Comparison of ENCODE assay signal across 13 mouse cellular contexts in the genomic region with DNA sequence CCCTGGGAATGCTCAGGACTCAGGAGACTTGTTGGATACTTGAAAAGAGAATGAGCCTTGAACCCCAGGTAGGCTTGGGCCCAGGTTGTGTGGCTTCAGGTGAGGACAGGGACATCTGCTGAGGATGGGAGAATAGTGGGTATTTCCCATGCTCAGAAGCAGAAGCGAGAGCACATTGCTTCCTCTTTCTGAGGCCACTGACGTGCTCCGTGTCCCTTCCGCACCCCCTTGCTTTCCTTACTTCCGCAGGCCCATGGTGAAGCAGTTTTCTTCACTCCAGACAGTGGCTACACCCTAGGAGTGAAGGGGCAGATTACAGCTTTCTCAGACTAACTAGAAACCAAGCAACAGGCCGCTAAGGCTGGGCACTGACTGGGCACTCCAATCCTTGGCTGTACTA. TPM values are rescaled to one million over a fixed set of nuclear protein-coding genes. Genes with fewer than 3 reads are reported as not detected.
A peak's percentile ranks its signal among the peaks of the same experiment; 100 is the strongest.
DNase-seq lines count a peak whose midpoint lies in the region; ATAC-seq and TF ChIP-seq lines count a peak whose summit lies in the region.
"Had no signal": no experiment of that assay in that cellular context is flagged by ENCODE, and none has a peak within 500 bp of the region (broad histone marks: within the 10 kb centered on the region; RNA-seq: fewer than 3 reads in every experiment).

No protein-coding gene starts in this region.

- intact Hi-C loops in left cerebral cortex, adult 2 months (cut with DNase I): no loop called here

- 84% methylated on average over 6 of the region's 6 CpGs for WGBS in lung, postnatal 0 days
- WGBS in spleen, adult 2 months: 31% methylated on average over 6 of the region's 6 CpGs

- TF ChIP-seq EP300 in lung, postnatal 0 days (IDR thresholded peaks at IDR 0.05): no peak

- H3K27ac ChIP-seq in lung, postnatal 0 days (ENCODE audit: low read length): no peak overlapping the region
- H3K27ac ChIP-seq in spleen, adult 2 months (ENCODE audit: insufficient read depth, low read length): peak overlapping the region; percentile 96
- no peak overlapping the region for H3K27ac ChIP-seq in left cerebral cortex, adult 2 months
- H3K27ac ChIP-seq: heart, embryonic 13.5 days had no signal

- no peaks in the 10 kb centered on the region for H3K27me3 ChIP-seq in lung, postnatal 0 days (replicated peaks; ENCODE audit: insufficient read depth, low read length)
- H3K27me3 ChIP-seq in spleen, adult 2 months (ENCODE audit: control insufficient read depth, insufficient read depth, low read length): no peaks in the 10 kb centered on the region
- H3K27me3 ChIP-seq: heart, embryonic 13.5 days had no signal

- H3K36me3 ChIP-seq in lung, postnatal 0 days (ENCODE audit: insufficient read depth, low read length): no peaks in the 10 kb centered on the region
- no peaks in the 10 kb centered on the region for H3K36me3 ChIP-seq in spleen, adult 2 months (ENCODE audit: control insufficient read depth, insufficient read depth, low read length)
- H3K36me3 ChIP-seq: G1E; heart, embryonic 13.5 days had no signal

- no peak overlapping the region for H3K4me3 ChIP-seq in lung, postnatal 0 days (ENCODE audit: low read depth, low read length)
- H3K4me3 ChIP-seq in spleen, adult 2 months (ENCODE audit: extremely low read depth, insufficient read depth, insufficient read length): no peak overlapping the region
- no peak overlapping the region for H3K4me3 ChIP-seq in left cerebral cortex, adult 2 months
- H3K4me3 ChIP-seq: heart, embryonic 13.5 days had no signal

- peak; percentile 14; the same call in 1 of the 2 replicates for TF ChIP-seq POLR2A in spleen, adult 2 months (IDR thresholded peaks at IDR 0.05; ENCODE audit: low read depth, low read length)

- no peak for TF ChIP-seq CTCF in lung, postnatal 0 days (IDR thresholded peaks at IDR 0.05)
- TF ChIP-seq CTCF in spleen, adult 2 months (IDR thresholded peaks at IDR 0.05; ENCODE audit: extremely low read depth, insufficient read depth, insufficient read length, insufficient replicate concordance): no peak
- TF ChIP-seq CTCF in left cerebral cortex, adult 2 months (IDR thresholded peaks at IDR 0.05): no peak

- peak; percentile 75 for DNase-seq in layer of hippocampus, adult 9-11 months
- DNase-seq in layer of hippocampus, adult 18-20 months (ENCODE audit: low spot score in 2 of 2): no peak
- DNase-seq in brain, adult 2 months (ENCODE audit: low read depth, low spot score): peak; percentile 49
- peak; percentile 34 for DNase-seq in lung, postnatal 0 days (ENCODE audit: low spot score)
- DNase-seq in spleen, adult 2 months (ENCODE audit: low read depth in 1 of 2, low spot score in 2 of 2): peak; percentile 78 to 84
- no peak for DNase-seq in left cerebral cortex, adult 2 months (ENCODE audit: extremely low spot score in 1 of 2, low spot score in 2 of 2)
- no peak for DNase-seq in urinary bladder, adult 18-20 months (ENCODE audit: low spot score in 2 of 2)
- no peak for DNase-seq in adrenal gland, postnatal 36 days
- DNase-seq: kidney, postnatal 36 days; right cerebral cortex, postnatal 14 days had no signal

- H3K4me1 ChIP-seq in lung, postnatal 0 days (ENCODE audit: insufficient read depth, low read depth, low read length): no peaks in the 10 kb centered on the region
- H3K4me1 ChIP-seq in spleen, adult 2 months (ENCODE audit: control insufficient read depth, insufficient read depth, insufficient read length): peaks cover 87% of the 10 kb centered on the region
- H3K4me1 ChIP-seq: heart, embryonic 13.5 days had no signal

- no peaks in the 10 kb centered on the region for H3K9me3 ChIP-seq in lung, postnatal 0 days (ENCODE audit: low read length)
- H3K9me3 ChIP-seq: G1E; heart, embryonic 13.5 days had no signal

- no peak overlapping the region for H3K9ac ChIP-seq in lung, postnatal 0 days (replicated peaks; ENCODE audit: low read depth)
- H3K9ac ChIP-seq: heart, embryonic 13.5 days had no signal

- no peak overlapping the region for H3K4me2 ChIP-seq in lung, postnatal 0 days (replicated peaks; ENCODE audit: low read depth, low read length)
- H3K4me2 ChIP-seq: heart, embryonic 13.5 days had no signal

- ATAC-seq in lung, postnatal 0 days: peak; percentile 50

RNA-seq across cellular contexts. Expression of a gene that starts 22.9 kb away (rescaled TPM):
- 1 to 10 TPM; 2.4 to 2.8 TPM for total RNA-seq in layer of hippocampus, adult 18-20 months (2021)
- polyA plus RNA-seq in lung, postnatal 0 days (2015; fragmentation: Nextera tagmentation; extraction: Ambion mirVana): 2.1 and 2.6 TPM in 2 replicates
- polyA plus RNA-seq in spleen, adult 2 months (2012; rRNA removed): 60.6 and 65.1 TPM in 2 replicates
- total RNA-seq in left cerebral cortex, adult 2 months (2021): 1 to 10 TPM; 3.0 to 3.3 TPM
- 1 to 10 TPM; 2.4 to 2.5 TPM for total RNA-seq in adrenal gland, postnatal 36 days (2021)

RNA-seq across cellular contexts. Expression of a gene that starts 42.2 kb away (rescaled TPM):
- total RNA-seq in layer of hippocampus, adult 18-20 months (2021): not detected
- 14.4 and 17.9 TPM in 2 replicates for polyA plus RNA-seq in lung, postnatal 0 days (2015; fragmentation: Nextera tagmentation; extraction: Ambion mirVana)
- polyA plus RNA-seq in spleen, adult 2 months (2012; rRNA removed): 0.33 and 0.52 TPM in 2 replicates
- not detected for total RNA-seq in left cerebral cortex, adult 2 months (2021)
- not detected for total RNA-seq in adrenal gland, postnatal 36 days (2021)
- total RNA-seq: megakaryocyte-erythroid progenitor cell, adult 5-6 weeks had no signal
- polyA plus RNA-seq: G1E had no signal

Comparison
In these comparisons a context has a peak if more than half of its experiments do, and no peak if none do; other contexts are left out.
1. DNase-seq: peak in layer of hippocampus, adult 9-11 months (single experiment), brain, adult 2 months (single experiment), lung, postnatal 0 days (single experiment) and spleen, adult 2 months (2 of 2); none in layer of hippocampus, adult 18-20 months (0 of 2), left cerebral cortex, adult 2 months (0 of 2), urinary bladder, adult 18-20 months (0 of 2) and adrenal gland, postnatal 36 days (0 of 2).